Mouse (Mus musculus): ENCODE measurements around the gene Alg9.

Alg9 gene

DNA sequence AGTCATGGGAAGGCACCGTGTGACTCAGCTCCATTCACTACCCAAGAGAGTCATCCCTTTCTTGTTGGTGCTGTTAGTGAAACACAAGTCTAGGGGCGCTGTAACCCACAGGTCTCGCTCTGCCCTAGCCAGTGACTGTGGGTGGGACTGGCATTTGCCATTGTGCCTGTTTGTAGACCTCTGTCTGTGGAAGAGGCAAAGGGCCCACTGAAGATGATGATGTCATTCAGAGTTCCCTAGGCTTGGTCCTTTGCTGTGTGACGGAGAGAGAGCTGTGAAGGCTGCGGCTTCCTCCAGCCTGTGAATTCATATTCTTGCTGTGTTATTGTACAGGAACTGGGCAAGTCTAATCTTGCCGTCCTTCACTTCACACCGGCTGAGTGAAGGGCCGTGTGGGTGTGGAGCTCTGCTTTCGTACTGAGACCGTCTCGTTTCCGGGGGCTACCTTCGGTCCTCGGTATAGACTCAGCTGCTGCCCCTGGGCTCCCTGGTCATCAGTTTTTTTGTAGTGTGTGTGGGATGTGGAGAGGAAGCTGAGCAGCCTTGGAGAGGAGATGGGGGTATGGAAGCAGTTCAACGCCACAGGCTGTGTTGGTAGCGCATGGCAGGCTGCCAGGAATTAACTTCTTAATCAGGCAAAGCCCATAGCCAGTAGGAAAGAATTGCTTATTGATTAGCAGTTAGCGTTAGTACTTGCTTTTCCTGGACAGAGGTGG lies 78.0 kb downstream of the Alg9 start:
- DNase-seq (ENCODE audit: low spot score in 2 of 2) = no peak

DNA sequence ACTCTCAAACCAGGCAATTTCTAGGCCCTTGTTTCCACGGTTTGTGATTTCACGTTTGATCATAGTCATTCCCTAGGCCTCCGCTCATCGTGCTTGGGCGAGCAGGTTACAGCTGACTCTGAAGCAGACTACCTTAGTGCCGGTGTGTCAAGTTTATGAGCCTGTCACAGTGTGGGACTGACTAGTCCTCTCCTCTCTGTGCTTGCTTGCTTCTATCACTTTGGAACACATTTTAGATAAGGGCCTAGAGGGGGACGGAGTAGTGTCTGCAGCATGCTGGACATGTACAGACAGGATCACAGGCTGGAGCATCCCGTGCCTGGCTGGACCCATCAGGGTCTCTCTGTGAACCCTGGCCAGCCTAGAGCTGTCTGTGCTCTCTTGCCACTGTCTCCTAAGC lies 79.6 kb downstream of the Alg9 start:
- no peak for DNase-seq (ENCODE audit: low spot score in 2 of 2)

DNA sequence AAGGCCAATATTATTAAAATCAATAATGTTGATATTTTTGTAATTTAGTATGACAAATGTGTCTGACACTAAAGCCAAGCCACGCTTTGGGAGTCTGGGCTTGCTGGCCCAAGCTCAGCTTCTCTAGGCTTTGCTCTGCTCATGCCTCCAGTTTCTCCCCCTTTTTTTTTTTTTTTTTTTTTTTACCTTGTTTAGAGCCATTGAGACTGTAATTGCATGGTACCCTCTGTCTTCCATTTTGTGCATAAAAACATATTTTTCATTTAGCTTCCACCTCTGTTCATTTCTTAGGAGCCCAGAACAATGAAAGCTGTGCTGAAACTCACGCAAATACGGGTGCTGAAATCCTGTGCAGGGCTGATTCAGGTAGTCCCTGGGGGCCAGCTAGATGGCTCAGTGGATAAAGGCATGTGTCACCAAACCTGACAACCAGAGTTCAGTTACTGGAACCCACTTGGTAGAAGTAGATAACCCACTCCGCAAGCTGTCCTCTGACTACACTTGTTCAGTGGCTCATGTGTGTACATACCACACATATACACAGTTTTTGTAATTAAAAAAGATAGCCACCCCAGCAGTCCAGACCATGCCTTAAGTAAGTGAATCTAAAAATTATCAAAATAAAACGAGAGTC lies 80.4 kb downstream of the Alg9 start:
- no peak for DNase-seq (ENCODE audit: low spot score in 2 of 2)

DNA sequence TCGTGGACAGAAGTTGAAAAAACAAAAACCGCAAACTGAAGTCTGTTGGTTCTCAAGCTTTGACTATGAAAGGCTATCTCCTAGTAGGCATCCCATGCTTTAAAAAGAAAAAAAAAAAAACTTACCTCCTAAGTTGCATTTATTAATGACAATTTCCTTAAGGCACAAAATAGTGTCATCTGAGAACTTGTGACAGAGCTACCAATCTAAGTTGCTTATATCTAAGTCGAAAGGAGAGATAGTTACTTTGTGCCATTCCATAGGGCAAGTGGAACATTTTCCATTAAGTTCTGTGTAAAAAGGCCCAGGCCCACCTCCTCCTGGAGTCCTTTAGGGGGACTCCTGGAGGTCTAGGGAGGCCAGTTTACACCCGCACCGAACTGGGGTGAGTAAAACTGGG lies 81.0 kb downstream of the Alg9 start:
- no peak for DNase-seq (ENCODE audit: low spot score in 2 of 2)

DNA sequence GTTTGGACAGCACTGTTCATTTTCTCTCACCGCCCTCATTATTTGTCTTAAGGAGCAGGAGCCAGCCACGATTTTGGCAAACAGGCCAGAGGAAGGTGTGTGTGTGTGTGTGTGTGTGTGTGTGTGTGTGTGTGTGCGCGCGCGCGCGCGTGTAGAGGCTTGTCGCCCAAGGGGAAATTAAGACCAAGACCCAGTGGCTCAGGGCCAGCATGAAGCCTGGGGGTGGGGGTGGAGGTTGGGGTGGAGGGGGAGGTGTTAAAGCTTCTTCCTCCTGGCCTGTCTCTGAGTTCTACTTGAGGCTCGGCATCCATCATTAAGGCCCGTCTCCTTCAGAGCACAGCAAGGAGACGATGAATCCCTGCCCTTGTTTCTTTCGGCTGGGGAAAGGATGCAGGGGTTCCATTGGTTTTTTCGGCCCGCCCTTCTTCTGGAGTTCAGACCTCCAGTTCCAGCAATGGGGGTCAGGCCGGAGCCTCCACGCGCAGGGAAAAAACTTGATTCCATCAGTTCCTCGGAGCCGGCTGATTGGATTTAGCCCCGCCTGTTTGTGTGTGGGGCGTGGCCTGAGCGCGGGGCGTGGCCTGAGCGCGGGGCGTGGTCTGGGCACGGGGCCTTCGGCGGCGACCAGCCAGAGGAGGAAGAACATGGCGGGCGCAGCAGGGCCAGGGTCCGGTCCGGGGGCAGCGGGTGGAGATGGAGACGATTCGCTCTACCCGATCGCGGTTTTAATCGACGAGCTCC lies 81.7 kb downstream of the Alg9 start:
- DNase-seq (ENCODE audit: low spot score in 2 of 2) = peak; percentile 84 to 92

DNA sequence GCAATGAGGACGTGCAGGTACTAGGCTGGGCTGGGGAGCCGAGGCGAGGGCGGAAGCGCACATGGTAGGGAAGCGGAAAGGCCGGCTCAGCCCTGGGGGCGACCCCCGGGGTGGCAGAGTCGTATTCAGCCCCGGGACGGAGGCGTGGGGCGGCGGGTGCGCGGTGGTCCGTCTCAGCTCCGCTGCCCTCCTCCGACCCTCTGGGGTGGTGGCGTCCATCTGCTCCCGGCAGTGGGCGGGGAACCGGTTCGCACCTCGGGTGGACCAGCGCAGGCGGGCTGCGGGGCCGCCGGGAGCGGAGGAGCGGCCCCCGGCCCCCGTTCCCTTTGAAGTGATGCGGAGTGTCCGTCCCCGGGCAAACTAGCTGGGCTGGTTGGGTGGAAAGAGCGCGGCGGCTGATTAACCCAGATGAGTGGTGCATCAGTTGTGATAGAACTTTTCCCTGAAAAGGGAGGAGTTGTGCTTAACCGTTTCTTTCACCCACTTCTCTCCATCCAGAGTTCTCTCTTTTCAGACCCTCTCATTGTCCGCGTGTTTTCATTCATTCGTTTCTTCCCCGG lies 82.3 kb downstream of the Alg9 start:
- no peak for DNase-seq (ENCODE audit: low spot score in 2 of 2)

DNA sequence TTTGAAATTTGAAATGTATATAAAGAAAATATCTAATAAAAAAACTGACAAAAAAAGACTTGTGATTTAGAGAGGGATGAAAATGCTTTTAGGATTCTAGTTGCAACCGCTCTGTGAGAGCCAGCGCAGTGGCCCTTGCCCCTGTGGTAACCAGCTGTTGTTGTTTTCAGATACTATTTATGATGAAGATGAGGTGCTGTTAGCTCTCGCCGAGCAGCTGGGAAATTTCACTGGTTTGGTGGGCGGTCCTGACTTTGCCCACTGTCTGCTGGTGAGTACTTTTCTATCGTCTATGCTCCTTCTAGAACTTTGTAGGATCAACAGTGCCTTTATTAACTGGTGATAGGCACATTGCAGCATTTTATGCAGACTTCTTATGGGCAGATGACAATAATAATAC lies 83.9 kb downstream of the Alg9 start:
- DNase-seq (ENCODE audit: low spot score in 2 of 2) = no peak

DNA sequence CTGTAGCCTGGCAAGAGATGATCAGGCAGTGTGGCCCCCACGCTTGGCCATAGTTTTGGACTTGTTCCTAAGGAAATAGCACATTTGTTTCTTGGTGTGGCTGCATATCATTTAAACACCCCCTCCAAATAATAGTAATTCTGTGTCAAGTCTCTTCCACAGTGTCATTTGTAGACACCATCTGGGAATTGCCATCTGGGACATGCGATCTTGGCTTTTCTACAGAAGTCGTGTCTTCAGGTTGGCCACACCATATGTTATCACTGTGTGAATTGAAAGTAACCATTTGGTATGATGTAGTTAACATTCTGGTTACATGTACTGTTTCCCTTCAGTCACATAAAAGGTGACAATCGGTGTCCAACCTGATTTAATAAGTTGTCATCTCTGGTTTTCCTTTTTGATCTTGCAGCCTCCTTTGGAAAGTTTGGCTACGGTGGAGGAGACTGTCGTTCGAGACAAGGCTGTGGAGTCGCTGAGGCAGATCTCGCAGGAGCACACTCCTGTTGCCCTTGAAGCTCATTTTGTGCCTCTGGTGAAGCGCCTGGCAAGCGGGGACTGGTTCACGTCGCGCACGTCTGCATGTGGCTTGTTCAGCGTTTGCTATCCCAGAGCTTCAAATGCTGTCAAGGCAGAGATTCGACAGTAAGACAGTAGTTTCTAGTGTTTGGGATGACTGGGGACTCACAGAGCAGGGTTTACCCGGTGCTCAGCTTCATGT lies 86.5 kb downstream of the Alg9 start:
- DNase-seq (ENCODE audit: low spot score in 2 of 2) = no peak

DNA sequence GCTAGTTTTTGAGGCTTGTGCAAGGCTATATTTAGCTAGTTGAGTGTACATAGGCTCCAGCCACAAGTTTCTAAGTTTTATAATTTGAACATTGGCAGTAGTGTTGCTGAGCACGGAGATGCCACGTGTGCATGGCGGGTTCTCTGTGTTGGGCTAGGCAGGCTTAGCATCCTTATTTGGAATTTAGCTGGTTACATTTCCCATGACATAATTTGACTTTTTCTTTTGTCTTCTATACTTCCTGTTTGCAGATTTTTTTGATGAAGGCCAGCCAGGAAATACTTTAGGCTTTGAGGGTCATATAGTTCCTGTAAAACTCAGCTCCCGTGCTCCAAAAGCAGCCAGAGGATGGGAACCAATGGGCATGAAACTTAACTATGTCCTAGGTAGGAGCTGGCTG lies 89.0 kb downstream of the Alg9 start:
- DNase-seq (ENCODE audit: low spot score in 2 of 2) = no peak

DNA sequence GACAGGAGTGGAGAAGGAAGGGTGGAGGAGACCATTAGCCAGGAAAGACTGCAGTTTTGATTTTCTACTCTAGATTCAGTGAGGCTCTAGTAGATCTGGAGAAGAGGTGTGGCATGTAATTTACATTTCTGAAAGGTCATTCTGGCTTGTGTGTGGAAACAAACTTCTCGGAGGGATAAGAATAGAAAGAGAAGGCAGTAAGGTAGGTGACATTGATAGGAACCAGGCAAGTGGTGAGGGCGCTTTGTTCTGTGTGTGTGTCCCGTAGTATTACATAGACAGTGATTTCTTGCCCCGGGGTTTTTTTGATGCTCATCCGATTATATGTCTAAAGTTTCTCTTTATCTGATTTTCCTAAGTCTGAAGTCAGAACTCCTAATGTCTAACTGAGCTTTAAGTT lies 90.1 kb downstream of the Alg9 start:
- DNase-seq (ENCODE audit: low spot score in 2 of 2) = no peak

DNA sequence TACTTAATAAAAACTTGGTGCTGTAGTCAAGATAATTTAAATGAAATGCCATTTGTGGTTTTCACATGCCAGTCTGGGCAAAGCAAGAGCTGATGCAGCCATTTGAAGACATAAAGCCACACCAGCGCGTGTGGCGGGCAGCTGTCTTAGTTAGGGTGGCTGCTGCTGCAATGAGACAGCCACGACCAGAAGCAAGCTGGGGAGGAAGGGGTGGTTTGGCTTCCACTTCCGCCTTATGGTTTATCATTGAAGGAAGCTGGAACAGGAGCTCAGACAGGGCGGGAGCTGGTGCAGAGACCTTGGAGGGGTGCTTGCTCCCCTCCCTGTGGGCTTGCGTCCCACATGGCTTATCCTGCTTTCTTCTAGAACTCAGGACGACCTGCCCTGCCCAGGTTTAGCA lies 91.0 kb downstream of the Alg9 start:
- DNase-seq (ENCODE audit: low spot score in 2 of 2) = no peak

DNA sequence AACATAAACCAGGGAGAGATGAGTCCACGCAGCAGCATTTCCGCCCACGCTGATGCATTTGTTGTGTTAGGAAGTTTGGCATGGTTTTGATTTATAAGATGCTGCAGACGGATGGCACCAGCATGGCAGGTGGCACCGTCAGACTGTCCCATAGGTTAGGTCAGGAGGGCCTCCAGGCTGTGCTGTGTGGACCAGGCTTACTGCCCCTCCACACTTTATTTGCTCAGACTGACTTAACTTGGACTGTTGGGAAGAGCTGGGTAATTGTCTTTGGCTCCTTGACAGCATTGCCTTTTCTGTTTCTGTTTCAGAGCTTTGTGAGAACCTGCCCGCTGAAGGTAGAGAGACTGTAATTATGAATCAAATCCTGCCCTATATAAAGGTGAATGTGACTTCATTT lies 92.2 kb downstream of the Alg9 start:
- DNase-seq (ENCODE audit: low spot score in 2 of 2) = no peak

DNA sequence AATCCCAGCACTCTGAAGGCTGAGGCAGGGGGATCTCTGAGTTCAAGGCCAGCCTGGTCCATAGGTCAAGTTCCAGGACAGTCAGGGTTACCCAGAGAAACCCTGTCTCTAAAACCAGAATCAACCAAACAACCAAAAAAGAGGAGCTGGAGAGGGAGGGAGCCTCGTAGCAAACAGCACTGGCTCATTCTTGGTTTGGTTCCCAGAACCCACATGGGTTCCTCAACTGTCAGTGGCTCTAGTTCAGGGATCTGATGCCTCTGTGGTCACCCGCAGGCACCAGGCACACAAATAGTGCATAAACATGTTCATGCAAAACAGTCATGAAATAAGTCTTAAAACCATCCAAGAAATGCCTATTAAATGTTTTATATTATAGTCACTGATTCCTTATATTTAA lies 93.4 kb downstream of the Alg9 start:
- no peak for DNase-seq (ENCODE audit: low spot score in 2 of 2)

DNA sequence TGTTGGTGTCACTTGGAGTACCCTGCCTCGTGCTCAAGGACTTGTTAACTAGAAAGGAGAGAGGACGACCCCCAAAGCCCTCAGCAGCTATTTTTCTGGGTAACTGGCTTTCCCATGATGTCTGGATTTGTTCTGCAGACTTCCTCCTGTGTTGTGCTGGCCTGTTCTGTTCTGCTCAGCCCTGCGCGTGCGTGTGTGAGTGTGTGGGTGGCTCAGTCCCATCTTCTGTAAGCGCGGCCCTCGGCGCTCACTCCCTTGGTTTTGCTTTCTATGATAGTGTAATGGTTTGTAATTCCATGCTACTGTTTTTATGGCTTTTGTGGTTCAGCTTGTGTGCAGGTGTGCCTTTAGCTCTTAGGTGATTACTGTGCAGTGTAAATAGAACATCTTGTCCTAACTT lies 98.4 kb downstream of the Alg9 start:
- DNase-seq (ENCODE audit: low spot score in 2 of 2) = no peak

DNA sequence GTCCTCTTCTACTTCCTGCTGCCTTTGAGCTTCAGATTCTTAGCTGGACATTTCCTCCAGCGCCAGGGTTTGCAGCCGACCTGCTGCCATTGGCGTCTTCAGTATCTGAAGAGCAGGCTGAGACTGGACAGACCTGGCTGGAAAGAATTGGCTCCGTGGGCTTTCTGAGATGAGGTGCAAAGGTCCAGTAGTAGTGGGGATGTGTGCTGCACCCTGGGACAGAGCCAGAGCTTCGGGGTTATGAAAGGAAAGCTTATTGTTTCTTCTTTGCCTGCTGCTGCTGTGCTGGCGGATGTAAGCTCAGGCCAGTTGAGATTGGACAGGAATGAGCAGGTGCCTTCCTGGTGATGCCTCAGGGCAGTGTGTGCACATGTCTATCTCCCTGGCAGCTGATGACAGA lies 99.2 kb downstream of the Alg9 start:
- no peak for DNase-seq (ENCODE audit: low spot score in 2 of 2)

DNA sequence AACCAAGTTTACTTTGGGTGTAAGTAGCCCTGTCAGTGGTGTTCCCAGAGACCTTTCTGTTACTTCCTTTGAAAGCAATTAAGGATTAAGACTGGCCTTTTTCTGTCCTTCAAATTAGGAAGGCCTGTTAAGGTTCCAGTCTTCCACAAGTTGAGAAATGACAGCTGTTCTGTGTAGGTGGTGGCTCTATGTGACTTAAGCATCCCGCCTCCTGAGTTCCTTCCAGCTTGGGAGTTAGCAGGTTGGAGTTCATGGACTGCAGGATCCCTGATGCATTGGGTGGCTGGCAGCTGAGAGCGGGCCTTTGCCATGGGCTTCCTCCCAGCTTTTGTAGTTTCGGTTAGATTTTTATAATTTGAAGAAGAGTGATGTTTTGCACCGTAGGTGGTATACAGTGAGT lies 100.7 kb downstream of the Alg9 start:
- no peak for DNase-seq (ENCODE audit: low spot score in 2 of 2)

DNA sequence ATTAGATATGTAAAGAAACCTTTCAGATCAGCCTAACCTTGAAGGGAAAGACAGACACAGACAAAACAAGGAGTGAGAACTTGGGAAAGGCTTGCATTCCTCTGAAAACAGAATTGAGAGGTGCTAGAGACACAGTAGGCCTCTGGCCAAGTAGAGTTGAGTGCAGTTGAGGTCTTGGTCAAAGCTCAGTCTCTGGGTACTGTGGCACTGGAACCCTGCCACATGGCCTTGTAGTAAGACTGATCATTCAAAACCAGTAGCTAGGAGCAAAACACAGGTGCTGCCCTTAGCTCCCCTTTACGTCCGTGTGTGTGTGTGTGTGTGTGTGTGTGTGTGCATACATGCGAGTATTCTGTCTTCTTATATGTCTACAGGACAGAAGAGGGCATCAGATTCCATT lies 101.5 kb downstream of the Alg9 start:
- DNase-seq (ENCODE audit: low spot score in 2 of 2) = no peak

DNA sequence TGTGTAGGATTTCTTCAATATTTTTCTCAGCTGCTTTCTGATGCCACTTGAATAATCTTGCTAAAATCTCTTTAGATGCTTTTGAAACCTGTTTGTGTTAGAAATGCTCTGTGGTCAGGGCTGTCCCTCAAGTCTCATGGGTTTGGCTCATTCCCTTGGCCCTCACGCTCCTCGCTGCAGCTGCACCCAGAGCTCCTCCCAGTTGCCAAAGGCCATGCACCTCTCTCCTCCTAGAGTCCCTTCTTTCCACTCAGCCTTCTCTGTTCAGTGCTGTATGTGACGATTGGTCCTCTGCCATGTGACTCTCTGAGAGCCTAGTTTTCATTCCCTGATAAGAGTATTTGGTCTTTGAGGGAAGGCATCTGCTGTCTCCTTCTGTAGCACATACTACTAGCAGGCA lies 102.6 kb downstream of the Alg9 start:
- DNase-seq (ENCODE audit: low spot score in 2 of 2) = no peak

DNA sequence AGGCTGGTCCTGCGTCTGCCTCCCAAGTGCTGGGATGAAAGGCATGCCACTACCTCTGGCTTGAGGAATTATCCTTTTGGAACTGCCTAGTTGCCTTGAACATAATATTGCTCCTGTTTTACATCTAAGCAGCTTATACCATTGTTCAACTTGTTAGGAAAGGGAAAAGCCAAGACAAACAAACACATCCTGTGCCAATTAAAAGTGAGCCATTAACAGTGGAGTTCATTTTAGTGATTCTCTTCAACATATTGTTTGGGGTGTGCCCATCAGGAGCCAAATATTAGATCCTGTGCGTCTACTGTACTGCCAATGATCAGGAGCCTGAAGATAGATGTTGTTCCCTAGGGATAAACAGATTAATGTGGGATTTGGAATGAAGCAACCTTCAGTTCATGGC lies 107.4 kb downstream of the Alg9 start:
- DNase-seq (ENCODE audit: low spot score in 2 of 2) = no peak

DNA sequence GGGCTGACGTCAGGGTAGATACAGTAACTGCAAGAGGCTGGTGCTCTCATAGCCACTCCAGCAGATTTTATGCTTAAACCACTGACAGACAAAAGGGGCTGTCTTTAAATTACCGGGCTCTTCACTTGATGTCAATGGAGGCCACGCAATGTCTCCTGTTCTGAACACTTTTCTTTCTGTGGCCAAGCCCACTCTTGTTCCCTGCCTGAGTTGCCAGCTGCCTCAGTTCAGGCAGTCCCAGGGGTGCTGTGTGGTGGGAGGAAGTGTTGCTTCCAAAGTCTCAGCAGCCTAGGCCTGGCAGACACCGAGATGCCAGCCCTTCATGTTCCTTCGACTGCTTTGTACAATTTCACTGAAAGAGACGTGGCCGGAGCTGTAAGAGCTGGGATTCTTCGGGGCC lies 109.3 kb downstream of the Alg9 start:
- DNase-seq (ENCODE audit: low spot score in 2 of 2) = no peak

DNA sequence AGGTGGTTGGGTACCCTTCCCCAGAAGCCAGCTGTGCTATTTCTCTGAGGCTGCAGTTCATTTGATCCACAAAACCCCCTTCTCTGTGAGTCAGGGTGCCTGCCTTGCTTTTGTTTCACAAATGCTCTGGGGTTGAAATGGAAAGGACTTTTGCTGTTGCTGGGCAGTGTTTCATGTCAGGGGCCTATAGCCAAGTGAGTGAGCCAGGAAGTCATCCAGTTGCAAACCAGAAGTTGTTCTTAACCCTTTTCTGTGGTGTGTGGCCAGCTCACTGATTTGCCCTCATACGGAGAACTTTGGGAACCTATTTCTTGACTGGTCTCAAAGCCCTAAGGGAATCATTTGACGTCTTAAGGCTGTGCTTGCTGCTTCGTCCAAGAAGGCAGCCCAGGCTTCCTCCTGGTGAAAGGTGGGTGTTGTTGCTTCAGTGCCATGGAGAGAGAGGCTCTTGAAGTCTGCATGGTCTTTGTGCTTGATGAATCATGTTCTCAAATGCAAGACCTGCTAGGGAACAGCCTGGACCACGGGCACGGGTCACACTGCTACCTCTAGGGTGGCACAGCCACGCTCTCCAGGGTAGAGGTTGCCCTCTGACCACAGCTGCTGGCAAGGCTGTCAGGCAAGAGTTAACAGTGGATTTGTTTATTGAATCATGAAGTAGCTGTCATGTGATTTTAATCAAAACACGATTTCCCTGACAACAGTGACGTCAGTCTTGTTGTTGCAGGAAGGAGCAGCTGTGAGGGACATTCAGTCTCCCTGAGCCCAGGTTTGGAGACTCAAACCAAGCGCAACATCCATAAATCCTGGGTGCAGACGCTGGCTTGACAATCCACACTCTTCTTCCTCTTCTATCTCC lies 110.2 kb downstream of the Alg9 start:
- peak in 1 of 2 experiments; percentile 25 for DNase-seq (ENCODE audit: low spot score in 2 of 2)

All from frontal cortex, postnatal 10 days (tissue).